Mouse (Mus musculus) kidney, embryonic 15.5 days (tissue): ENCODE measurements around the gene Trim37. TPM values are rescaled to one million over a fixed set of nuclear protein-coding genes. Genes with fewer than 3 reads are reported as not detected.
A peak's percentile ranks its signal among the peaks of the same experiment; 100 is the strongest.

Experiments
- ATAC-seq: fragments of 200-750 bp; cut with Nextera tagmentation; replicated peaks from 2 replicates; pipeline ENCODE4 v1.8.0; 2017; ENCODE audit warnings: moderate TSS enrichment; ENCODE audit not compliant: low FRiP score
- H3K27ac ChIP-seq: fragments of 300-500 bp; sonication (generic); 2 replicates; pipeline ENCODE4 v1.5.1; 2015; ENCODE audit warnings: mild to moderate bottlenecking, inconsistent platforms
- H3K27me3 ChIP-seq: fragments of 300-500 bp; sonication (generic); 2 replicates; pipeline ENCODE4 v1.6.1; 2015; ENCODE audit warnings: inconsistent platforms
- H3K36me3 ChIP-seq: fragments of 300-500 bp; sonication (generic); 2 replicates; pipeline ENCODE4 v1.6.1; 2015; ENCODE audit warnings: inconsistent platforms
- H3K4me1 ChIP-seq: fragments of 300-500 bp; sonication (generic); 2 replicates; pipeline ENCODE4 v1.6.1; 2015; ENCODE audit warnings: inconsistent platforms
- H3K4me2 ChIP-seq: fragments of 300-500 bp; sonication (generic); 2 replicates; pipeline ENCODE4 v1.6.1; 2015; ENCODE audit warnings: moderate library complexity, mild to moderate bottlenecking, inconsistent platforms
- H3K4me3 ChIP-seq: fragments of 300-500 bp; sonication (generic); replicated peaks from 2 replicates; pipeline ENCODE4 v1.5.1; 2015; ENCODE audit warnings: mild to moderate bottlenecking, inconsistent platforms
- H3K9ac ChIP-seq: fragments of 300-500 bp; sonication (generic); 2 replicates; pipeline ENCODE4 v1.6.1; 2015; ENCODE audit warnings: mild to moderate bottlenecking, inconsistent platforms
- H3K9me3 ChIP-seq: fragments of 300-500 bp; sonication (generic); replicated peaks from 2 replicates; pipeline ENCODE4 v1.6.1; 2016; ENCODE audit warnings: inconsistent platforms
- WGBS: fragments of 180-500 bp; shearing (Covaris S2); methylation state at CpG from one replicate; pipeline ENCODE4 v1.1.7; 2015; ENCODE audit warnings: mixed read lengths; 5-methylcytosine and 5-hydroxymethylcytosine counted together
- polyA plus RNA-seq: library from polyadenylated mRNA; unstranded; fragments of >200 nt; fragmentation: Nextera tagmentation; extraction: Ambion mirVana; gene quantifications from 2 replicates; pipeline ENCODE4 v1.2.1, GENCODE M21; 2015

Trim37 gene
- polyA plus RNA-seq: 29.1 and 33.4 TPM in 2 replicates

GRCm38 (mm10) chr11:87126824-87127816 lies at the start of gene Trim37:
TSS of gene Trim37 (plus strand) at chr11:87127077.
- peaks cover 34% of the 10 kb centered on the region for H3K36me3 ChIP-seq
- no peaks in the 10 kb centered on the region for H3K9me3 ChIP-seq
- peaks cover 19% of the 10 kb centered on the region for H3K4me1 ChIP-seq
- H3K27ac ChIP-seq: peak within 1 kb of the TSS; percentile 92
- peak within 1 kb of the TSS; percentile 74 for H3K4me2 ChIP-seq
- peak; percentile 94 for ATAC-seq
- H3K27me3 ChIP-seq: no peaks in the 10 kb centered on the region
- under 1% methylated on average over 103 of the region's 105 CpGs for WGBS
- H3K4me3 ChIP-seq: peak within 1 kb of the TSS; percentile 78
- peak within 1 kb of the TSS; percentile 65 for H3K9ac ChIP-seq

- H3K27ac ChIP-seq: no peak overlapping the region
- no peaks in the 10 kb centered on the region for H3K9me3 ChIP-seq
- 73% methylated on average over 1 of the region's 1 CpGs for WGBS
- peaks cover 58% of the 10 kb centered on the region for H3K36me3 ChIP-seq
- H3K4me1 ChIP-seq: peaks cover 33% of the 10 kb centered on the region
- no peaks in the 10 kb centered on the region for H3K27me3 ChIP-seq
- H3K9ac ChIP-seq: no peak overlapping the region
- no peak overlapping the region for H3K4me2 ChIP-seq
- no peak overlapping the region for H3K4me3 ChIP-seq
- ATAC-seq: no peak
Observed at GRCm38 (mm10) chr11:87083712-87084111, 43.2 kb upstream of the Trim37 start.

- H3K4me2 ChIP-seq: peak overlapping the region; percentile 84
- no peak for ATAC-seq
- H3K9me3 ChIP-seq: no peaks in the 10 kb centered on the region
- 86% methylated on average over 13 of the region's 13 CpGs for WGBS
- H3K4me3 ChIP-seq: peak overlapping the region; percentile 98
- peaks cover 51% of the 10 kb centered on the region for H3K36me3 ChIP-seq
- H3K27ac ChIP-seq: no peak overlapping the region
- H3K9ac ChIP-seq: no peak overlapping the region
- no peaks in the 10 kb centered on the region for H3K27me3 ChIP-seq
- H3K4me1 ChIP-seq: peaks cover 33% of the 10 kb centered on the region
Observed at GRCm38 (mm10) chr11:87085461-87085860, 41.4 kb upstream of the Trim37 start.

DNA sequence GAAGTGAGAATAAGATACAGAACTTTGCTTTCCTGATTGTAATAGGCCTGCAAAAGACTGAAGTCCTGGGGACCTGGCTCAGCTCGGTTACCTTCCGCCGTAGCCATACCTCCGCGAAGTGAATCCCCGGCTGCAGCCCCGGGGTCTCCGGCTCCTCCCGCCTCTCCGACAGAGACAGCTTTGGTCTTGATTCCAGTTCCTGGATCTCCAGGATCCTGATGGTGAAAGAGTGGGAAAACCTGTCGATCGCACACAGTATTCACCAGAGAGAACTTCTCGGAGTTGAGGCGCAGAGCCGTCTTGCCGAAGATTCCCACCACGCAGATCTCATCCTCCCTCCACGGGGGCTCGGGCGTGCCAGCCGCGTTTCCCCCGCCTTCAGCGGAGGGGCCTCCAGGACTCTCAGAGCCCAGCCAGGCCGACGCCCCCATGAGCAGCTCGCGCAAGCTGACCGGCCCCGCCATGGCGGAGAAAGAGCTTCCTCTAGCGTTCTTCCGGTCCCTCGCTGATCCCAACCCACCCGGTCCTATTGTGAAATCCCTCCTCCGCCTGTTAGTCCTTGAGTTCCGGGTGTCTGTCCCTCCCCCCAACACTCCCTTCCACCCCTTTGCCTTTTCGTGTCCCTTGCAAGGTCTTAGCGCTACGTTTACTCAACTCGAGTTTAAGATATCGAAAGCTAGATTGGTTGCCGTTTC lies 40.4 kb upstream of the Trim37 start, which contains the start of gene Smg8:
Gene Smg8 (minus strand): TSS at position 485 of the 695 bp plus-strand sequence.
- H3K36me3 ChIP-seq: peaks cover 51% of the 10 kb centered on the region
- H3K27me3 ChIP-seq: no peaks in the 10 kb centered on the region
- WGBS: under 1% methylated on average over 43 of the region's 43 CpGs
- H3K27ac ChIP-seq: peak within 1 kb of the TSS; percentile 81
- H3K9me3 ChIP-seq: no peaks in the 10 kb centered on the region
- peak within 1 kb of the TSS; percentile 98 for H3K4me3 ChIP-seq
- ATAC-seq: peak; percentile 91
- peaks cover 33% of the 10 kb centered on the region for H3K4me1 ChIP-seq
- H3K4me2 ChIP-seq: peak within 1 kb of the TSS; percentile 84
- H3K9ac ChIP-seq: peak within 1 kb of the TSS; percentile 92

- Histone ChIP-seq H3K27me3 (no peaks in the 10 kb centered on the region), H3K27ac (no peak overlapping the region), H3K9me3 (no peaks in the 10 kb centered on the region), H3K9ac (peak overlapping the region; percentile 92; the same call in 1 of the 2 replicates), H3K4me3 (peak overlapping the region; percentile 98), H3K36me3 (peaks cover 51% of the 10 kb centered on the region), H3K4me1 (peaks cover 33% of the 10 kb centered on the region), H3K4me2 (peak overlapping the region; percentile 84)
- ATAC-seq: no peak
- 63% methylated on average over 2 of the region's 2 CpGs for WGBS
Observed at GRCm38 (mm10) chr11:87087142-87087541, 39.7 kb upstream of the Trim37 start.

DNA sequence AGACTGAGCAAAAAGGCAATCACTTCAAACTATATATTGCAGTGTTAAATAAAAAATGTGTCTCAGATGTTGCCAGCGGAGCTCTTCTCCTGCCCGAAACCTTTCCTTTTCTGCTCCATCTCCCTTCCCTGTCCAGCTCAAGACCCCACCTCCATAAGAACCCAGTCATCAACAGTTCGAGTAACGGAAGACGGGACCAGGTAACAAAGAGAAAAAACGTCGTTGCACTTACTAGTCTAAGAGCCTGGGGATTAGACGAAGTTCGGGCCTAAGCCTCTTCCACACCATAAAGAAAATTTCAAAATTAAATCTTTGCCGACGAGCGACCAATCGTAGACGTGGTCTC lies 18.5 kb upstream of the Trim37 start, which contains the start of gene Prr11:
Gene Prr11 (minus strand): TSS at position 300 of the 346 bp plus-strand sequence.
- Histone ChIP-seq H3K27me3 (no peaks in the 10 kb centered on the region), H3K9ac (peak within 1 kb of the TSS; percentile 95), H3K36me3 (peaks cover 41% of the 10 kb centered on the region), H3K9me3 (no peaks in the 10 kb centered on the region), H3K4me2 (peak within 1 kb of the TSS; percentile 62), H3K4me3 (peak within 1 kb of the TSS; percentile 88), H3K27ac (peak within 1 kb of the TSS; percentile 96), H3K4me1 (peaks cover 28% of the 10 kb centered on the region)
- ATAC-seq: no peak
- under 1% methylated on average over 14 of the region's 14 CpGs for WGBS

- under 1% methylated on average over 40 of the region's 40 CpGs for WGBS
- H3K4me1 ChIP-seq: peaks cover 29% of the 10 kb centered on the region
- peak within 1 kb of the TSS; percentile 62 for H3K4me2 ChIP-seq
- peak within 1 kb of the TSS; percentile 95 for H3K9ac ChIP-seq
- peaks cover 40% of the 10 kb centered on the region for H3K36me3 ChIP-seq
- peak; percentile 99 for ATAC-seq
- peak within 1 kb of the TSS; percentile 88 for H3K4me3 ChIP-seq
- no peaks in the 10 kb centered on the region for H3K9me3 ChIP-seq
- H3K27me3 ChIP-seq: no peaks in the 10 kb centered on the region
- H3K27ac ChIP-seq: peak within 1 kb of the TSS; percentile 96
Observed at GRCm38 (mm10) chr11:87108755-87109518, 17.9 kb upstream of the Trim37 start, which contains the start of gene Ska2. TSS of gene Ska2 (plus strand) at chr11:87109234.

DNA sequence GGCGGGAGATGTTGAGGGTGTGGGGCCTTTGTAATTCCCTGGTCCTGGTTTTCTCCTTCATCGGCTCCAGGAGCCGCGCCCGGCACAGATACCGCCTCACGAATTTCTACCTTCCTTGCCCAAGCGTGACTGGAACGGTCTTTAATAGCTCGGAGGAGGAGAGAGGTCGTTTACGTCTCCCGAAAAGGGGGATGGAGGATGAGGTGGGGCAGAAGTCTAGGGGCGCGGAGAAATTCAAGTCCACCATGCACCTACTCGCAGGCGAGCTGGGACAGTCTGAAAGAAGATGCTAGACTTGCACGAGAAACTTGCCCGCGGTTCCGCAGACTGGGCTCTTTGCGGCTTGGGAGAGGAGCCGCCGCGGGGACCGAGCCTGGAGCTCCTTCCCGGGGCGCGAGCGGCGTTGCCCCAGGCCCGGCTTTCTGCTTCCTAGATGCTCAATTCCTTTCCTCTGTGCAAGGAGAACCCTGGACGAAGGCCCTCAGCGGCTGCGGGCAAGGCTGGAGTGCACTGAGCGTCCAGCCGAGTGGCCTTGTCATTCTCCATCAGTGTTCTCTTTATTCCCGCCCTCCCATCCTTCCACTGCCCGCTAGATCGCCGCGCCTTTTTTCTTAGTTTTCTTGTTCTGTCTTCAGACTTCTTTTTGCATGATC lies 17.2 kb upstream of the Trim37 start:
- ATAC-seq: peak; percentile 7; the same call in 1 of the 2 replicates
- under 1% methylated on average over 42 of the region's 42 CpGs for WGBS
- H3K27me3 ChIP-seq: no peaks in the 10 kb centered on the region
- H3K4me2 ChIP-seq: peak overlapping the region; percentile 62
- peak overlapping the region; percentile 88 for H3K4me3 ChIP-seq
- peaks cover 40% of the 10 kb centered on the region for H3K36me3 ChIP-seq
- H3K9ac ChIP-seq: peak overlapping the region; percentile 95
- H3K4me1 ChIP-seq: peaks cover 29% of the 10 kb centered on the region
- no peaks in the 10 kb centered on the region for H3K9me3 ChIP-seq
- peak overlapping the region; percentile 96 for H3K27ac ChIP-seq

DNA sequence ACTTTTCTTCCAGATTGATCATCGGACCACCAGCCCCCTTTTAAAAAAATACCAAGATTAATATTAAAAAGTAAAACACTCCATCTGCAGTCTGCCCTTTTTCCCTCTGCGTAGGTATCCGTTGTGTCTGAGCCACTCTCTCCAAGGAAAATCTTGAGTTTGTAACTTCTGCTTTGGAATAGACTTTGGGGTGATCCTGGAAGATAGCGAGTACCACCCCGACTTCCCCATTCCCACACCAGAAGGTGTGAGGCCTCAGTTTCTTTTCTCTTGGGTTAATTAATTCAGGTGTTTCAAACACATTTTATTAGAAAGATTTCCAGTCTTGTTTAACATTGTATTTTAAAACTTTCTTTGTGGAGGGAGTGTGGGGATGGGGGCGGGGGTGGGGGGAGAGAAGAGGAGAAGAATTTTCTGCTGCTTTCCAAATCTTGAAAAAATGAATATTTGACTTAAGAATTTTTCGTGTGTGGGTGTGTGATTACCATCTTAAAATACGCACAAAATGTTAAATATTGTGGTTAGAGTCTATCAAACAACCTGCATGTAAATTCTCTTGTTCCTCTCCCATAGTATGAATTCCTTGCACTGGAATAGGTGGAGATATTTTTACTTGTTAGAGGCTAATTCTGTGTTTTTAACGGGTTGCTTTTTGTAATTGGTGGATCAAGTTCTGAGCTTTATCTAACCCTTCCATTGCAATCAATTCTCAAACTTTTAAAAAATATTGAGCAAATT lies 16.5 kb upstream of the Trim37 start:
- H3K9me3 ChIP-seq: no peaks in the 10 kb centered on the region
- H3K27ac ChIP-seq: peak overlapping the region; percentile 96
- H3K4me1 ChIP-seq: peaks cover 29% of the 10 kb centered on the region
- 3% methylated on average over 9 of the region's 9 CpGs for WGBS
- H3K36me3 ChIP-seq: peaks cover 40% of the 10 kb centered on the region
- peak overlapping the region; percentile 95 for H3K9ac ChIP-seq
- H3K27me3 ChIP-seq: no peaks in the 10 kb centered on the region
- ATAC-seq: no peak
- peak overlapping the region; percentile 62 for H3K4me2 ChIP-seq
- H3K4me3 ChIP-seq: peak overlapping the region; percentile 88

GRCm38 (mm10) chr11:87121864-87122263 lies 5.0 kb upstream of the Trim37 start:
- no peak overlapping the region for H3K4me3 ChIP-seq
- H3K4me2 ChIP-seq: no peak overlapping the region
- no peak for ATAC-seq
- H3K9me3 ChIP-seq: no peaks in the 10 kb centered on the region
- H3K9ac ChIP-seq: no peak overlapping the region
- H3K27me3 ChIP-seq: no peaks in the 10 kb centered on the region
- WGBS: 82% methylated on average over 8 of the region's 8 CpGs
- H3K4me1 ChIP-seq: peaks cover 8% of the 10 kb centered on the region
- H3K27ac ChIP-seq: no peak overlapping the region
- peaks cover 68% of the 10 kb centered on the region for H3K36me3 ChIP-seq
